Mouse (Mus musculus): ENCODE measurements around the gene Pon3.
"Not testable (repeated sequence)": the region's sequence is repeated elsewhere in the genome, so short reads cannot be mapped to it uniquely, and the experiment has no call there.

The Pon3 gene

GRCm38 (mm10) chr6:5245926-5246325 lies 10.2 kb downstream of the Pon3 start:
- DNase-seq = no peak

DNA sequence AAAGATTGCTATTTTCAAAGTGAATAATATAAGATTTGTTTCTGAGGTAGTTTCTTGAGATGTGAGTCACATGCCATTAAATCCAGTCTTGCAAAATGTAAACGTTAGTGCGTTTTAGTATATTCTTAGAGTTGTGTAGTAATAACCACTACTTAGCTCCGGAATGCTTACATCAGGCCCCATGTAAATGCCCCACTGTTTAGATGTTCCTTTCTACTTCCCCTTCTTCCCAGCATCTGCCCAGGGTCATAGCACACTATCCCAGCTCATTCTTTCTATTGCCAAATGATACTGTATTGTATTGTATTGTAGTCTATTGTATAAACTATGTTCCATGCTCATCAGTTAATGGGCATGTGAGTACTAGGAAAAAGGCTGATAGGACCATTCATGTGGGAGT lies 17.3 kb downstream of the Pon3 start:
- no peak for DNase-seq

DNA sequence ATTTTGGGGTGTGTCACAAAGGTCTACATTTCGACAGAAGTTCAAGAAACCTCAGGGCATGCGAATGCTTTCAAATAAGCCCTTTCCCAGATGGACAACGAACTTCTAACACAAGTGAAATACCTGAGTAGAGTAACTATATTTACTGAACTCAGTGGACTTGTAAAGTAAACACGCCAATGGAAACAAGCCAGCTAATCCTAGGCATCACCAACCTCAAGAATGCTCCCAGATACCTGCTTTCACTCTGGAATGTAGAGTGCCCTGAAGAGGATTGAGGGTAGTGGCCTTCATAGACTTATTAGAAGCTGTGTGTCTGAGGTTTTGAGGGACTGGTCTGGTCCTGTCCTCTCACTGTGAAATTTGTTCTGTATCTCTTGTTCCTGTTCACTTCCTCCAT lies 18.6 kb downstream of the Pon3 start:
- DNase-seq = no peak

- DNase-seq = no peak
Observed at GRCm38 (mm10) chr6:5236843-5237371, 19.2 kb downstream of the Pon3 start.

DNA sequence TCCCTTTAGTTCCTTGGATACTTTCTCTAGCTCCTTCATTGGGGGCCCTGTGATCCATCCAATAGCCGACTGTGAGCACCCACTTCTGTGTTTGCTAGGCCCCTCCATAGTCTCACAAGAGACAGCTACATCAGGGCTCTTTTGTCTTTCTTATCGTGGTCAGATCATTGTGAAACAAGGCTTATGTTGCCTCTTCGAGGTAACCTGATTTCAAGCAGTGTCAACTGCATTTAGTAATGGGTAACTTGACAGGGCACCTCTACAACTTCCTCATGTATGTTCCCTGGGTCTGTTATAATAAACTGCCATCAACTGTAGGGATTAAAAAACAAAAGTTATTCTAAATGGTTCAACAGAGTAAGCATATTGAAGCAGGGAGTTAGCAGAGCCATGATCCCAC lies 21.5 kb downstream of the Pon3 start:
- DNase-seq = no peak

DNA sequence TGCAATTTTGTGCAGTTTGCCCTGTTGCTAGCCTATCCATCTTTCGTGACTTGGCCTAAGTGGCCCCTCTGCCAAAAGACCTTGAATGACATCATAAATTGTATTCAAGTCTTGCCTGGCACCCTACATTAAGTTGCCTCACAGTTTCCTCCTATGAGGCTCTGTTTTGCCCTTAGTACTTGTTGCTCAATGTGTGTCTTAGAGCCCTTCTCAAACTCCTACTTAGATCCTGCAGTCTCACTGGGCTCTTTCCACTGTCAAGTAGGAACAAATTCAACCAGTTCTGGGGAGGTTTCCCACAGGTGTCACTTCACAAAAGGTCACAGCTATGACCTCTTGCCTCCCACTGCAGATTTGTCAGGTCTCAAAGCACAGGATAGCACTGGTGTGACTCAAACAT lies 22.3 kb downstream of the Pon3 start:
- DNase-seq = no peak

DNA sequence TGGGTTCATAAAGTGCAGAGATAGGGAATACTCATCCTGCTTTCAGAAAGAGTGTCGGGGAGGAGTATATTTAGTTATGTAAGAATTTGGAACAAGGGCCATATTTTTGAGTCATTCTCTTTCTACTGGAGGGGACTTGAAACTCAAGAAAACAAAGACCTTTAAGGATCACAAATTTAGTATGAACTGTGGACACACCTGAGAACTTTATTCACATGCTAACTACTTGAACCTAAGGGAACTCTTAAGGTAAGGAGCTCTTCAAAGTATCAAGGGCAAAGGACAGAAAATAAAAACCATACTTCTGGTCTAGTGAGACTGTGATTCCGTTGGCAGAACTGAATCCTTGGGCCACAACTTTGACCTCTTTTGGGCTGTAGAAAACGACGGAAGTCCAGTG lies 24.1 kb downstream of the Pon3 start:
- DNase-seq = no peak

GRCm38 (mm10) chr6:5230261-5230660 lies 25.8 kb downstream of the Pon3 start:
- DNase-seq = no peak

GRCm38 (mm10) chr6:5223551-5223950 lies 32.5 kb downstream of the Pon3 start:
- DNase-seq = not testable (repeated sequence)

GRCm38 (mm10) chr6:5222080-5222479 lies 34.0 kb downstream of the Pon3 start:
- DNase-seq = no peak

GRCm38 (mm10) chr6:5218190-5218589 lies 37.9 kb downstream of the Pon3 start:
- DNase-seq = no peak

DNA sequence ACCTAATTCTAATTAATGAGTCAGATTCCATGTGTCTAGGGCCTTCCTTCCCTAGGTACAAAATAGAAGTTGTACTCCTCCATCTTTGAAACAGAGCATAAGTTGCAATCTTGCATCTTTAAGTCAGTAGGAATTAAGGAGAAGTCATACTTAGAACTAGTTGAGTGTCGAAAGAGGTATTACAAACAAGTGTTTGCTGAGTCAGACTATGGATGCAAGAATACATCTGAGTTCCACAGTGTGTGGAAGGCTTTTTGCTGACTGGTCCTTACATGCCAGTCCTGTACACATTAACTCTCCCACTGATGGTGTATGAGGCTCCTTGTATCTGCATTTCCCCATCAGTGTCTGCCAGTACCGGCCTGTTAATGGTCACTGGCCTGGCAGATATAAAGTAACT lies 48.3 kb downstream of the Pon3 start:
- no peak for DNase-seq

- DNase-seq = no peak
Observed at GRCm38 (mm10) chr6:5199916-5200315, 56.2 kb downstream of the Pon3 start.

- no peak for DNase-seq
Observed at GRCm38 (mm10) chr6:5199376-5199905, 56.6 kb downstream of the Pon3 start.

DNA sequence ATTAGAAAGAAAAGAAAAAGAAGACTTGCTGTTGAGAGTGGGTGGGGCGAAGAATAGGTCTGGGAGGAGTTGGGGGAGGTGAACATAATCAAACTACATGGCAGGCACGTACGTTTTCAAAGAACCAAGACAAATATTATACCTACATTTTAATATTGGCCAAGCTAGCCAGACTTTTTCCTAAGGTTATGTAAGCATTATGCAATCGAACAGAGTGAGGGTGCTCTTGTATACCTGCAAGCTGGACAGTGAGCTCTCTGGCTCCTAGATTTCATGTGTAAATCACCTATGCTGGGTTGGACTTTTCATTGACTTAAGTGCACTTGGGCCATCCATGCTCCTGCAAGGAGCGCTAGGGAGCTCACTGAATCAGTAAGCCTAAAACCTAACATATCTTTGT lies 57.5 kb downstream of the Pon3 start:
- no peak for DNase-seq

DNA sequence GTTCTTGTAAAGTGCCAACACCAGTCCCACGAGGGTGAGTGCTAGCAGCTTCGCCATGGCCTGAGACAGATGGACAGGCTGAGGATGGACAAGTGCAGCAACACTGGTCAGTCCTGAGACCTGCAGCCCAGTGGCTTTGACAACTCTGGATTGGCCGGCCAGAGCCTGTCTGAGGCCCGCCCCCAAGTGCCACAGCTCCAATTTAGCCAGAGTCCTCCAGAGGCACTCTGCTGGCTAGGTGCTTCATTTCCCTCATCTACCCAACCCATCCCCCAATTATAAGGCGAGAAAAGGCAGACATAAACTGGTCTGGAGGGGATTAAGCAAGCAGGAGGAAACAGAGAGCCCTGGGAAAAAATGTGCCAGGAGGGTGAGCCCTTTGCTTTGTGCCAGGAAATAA lies 62.4 kb downstream of the Pon3 start, which contains the start of gene Pon1:
Gene Pon1 (minus strand): TSS at position 254 of the 400 bp plus-strand sequence.
- DNase-seq = no peak

DNA sequence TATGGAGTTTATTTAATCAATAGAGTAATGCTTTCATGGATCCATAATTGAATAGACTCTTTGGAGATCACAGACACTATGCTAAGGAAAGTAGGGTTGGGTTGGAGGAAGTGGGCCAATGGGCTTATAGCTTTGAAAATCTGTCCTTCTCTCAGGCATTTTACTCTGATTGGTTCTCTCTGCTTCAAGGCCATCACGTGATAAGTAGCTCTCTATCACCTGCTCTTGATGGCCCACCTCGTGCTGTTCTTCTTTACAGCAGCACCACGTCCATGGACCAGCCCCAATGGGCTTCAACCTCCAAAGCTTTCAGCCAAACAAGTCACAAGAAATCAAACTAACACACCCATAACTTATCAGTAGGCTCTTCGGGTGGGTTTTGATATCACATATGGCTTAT lies 65.3 kb downstream of the Pon3 start:
- DNase-seq = no peak

GRCm38 (mm10) chr6:5189507-5189906 lies 66.6 kb downstream of the Pon3 start:
- DNase-seq = no peak

GRCm38 (mm10) chr6:5188938-5189337 lies 67.1 kb downstream of the Pon3 start:
- no peak for DNase-seq

DNA sequence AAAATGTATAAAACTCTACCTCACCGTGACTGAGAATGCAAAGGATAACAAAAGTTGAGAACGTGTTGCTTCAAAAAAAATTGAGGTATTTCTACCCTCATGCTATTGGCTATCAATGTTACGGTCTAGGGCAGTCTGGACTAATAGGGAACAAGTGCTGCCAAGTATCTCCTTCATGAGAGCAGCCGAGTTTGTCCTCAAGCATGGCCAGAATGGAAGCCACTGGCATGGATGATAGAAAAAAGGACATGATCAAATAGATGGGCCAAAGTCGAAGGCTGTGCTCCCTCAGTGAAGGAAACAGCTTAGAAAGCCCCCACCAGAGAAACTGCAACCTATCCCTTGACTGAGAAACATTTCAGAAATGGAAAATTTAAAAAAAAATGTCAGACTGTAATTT lies 68.0 kb downstream of the Pon3 start:
- DNase-seq = no peak

- no peak for DNase-seq
Observed at GRCm38 (mm10) chr6:5187586-5187985, 68.5 kb downstream of the Pon3 start.

DNA sequence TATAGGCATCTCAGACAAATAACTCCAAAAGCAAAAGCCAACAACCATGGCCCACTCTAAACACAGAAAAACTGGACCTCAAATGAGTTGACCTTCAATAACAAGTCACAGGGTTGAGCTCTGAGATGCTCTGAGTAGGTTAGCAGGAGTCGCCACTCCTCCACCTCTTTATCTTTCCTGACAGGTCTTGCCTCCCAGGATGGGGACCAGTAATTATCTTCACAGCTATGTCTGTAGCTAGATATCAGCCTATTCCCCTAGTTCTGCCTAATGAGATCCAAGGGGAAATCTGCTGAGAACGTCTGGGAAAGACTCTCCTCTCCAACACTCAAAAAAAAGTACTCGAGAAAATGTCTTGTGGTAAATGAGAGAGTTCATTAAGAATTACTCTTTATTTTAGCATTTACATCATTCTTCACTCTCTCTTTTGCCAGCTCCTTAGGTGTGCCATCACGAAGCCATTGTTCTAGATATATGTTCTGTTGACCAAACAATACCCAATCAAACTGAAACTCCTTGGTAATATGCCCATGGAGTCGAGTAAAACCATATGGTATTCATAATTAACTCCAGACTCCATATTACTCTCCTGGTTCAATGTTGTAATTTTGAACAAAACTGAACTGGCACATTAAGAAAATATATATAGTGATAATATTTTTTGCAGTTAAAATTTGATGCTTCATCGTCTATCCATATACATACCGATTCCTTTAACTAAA lies 69.7 kb downstream of the Pon3 start:
- DNase-seq = no peak

DNA sequence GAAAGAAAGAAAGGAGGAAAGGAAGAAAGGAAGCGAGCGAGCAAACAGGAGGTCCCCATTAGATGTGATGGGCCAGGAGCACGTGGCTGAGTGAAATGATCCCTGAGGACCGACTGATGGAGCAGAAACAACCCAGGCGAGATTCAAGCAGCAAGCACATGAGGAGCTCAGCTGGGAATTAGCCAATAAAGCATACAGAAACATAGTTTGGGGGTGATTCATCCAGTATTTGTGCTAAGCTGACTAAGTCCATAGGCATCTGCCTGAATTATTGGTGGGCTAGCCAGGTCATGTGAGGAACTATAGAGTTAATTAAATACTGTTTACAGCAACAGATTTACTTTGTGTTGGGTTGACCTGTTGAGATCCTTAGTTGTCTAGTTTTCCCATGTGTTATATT lies 75.4 kb downstream of the Pon3 start:
- no peak for DNase-seq

DNA sequence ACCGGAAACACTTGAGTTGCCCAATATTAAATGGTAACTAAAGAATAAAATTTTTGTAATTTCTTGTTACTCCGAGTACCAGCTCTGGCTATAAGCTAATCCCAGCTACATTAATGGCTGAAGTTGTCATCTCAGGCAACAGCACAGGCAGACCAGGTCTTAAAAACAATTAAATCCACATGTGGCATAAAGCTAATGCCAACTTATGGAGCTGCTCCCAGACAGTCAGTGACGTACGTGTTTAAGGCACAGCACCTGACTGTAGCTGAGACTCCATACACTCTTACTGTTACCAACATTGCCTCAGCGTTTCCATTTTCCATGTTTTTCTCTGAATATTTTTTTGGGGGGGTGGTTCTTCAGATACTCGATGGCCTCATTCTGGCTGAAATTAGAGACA lies 76.9 kb downstream of the Pon3 start:
- no peak for DNase-seq

Measured in cerebellum, adult 18-20 months (tissue).